Mouse (Mus musculus) adrenal gland, adult 18-20 months (tissue): ENCODE measurements around the gene Efcc1. TPM values are rescaled to one million over a fixed set of nuclear protein-coding genes. Genes with fewer than 3 reads are reported as not detected.

Experiments used
- DNase-seq, 2 experiments: peaks; one replicate each; pipeline ENCODE4 v3.0.0; 2021 to 2022; ENCODE audit warnings: low spot score in 2 of 2
- long read RNA-seq, 2 experiments: library from polyadenylated mRNA; stranded (forward); transcript quantifications; one replicate each; pipeline ENCODE4 v2.0.0; 2021
- total RNA-seq, 2 experiments: library from RNA; stranded (reverse); gene quantifications; 1 replicate in 1 of 2; 2 replicates in 1 of 2; pipeline ENCODE4 v1.2.3; 2021

The Efcc1 gene
- total RNA-seq = under 1 TPM; 0.27 to 0.51 TPM
- long read RNA-seq, experiment 1 = 0 reads
- long read RNA-seq, experiment 2, partial matches to known transcripts = 0 of 3 reads
- long read RNA-seq, experiment 2, other reads (novel, unspliced or antisense) = 0 of 3 reads

- DNase-seq = peak; percentile 17 to 29
Measured at GRCm38 (mm10) chr6:87730591-87731462, at the start of gene Efcc1. Efcc1 (plus strand) TSS chr6:87730869.

DNA sequence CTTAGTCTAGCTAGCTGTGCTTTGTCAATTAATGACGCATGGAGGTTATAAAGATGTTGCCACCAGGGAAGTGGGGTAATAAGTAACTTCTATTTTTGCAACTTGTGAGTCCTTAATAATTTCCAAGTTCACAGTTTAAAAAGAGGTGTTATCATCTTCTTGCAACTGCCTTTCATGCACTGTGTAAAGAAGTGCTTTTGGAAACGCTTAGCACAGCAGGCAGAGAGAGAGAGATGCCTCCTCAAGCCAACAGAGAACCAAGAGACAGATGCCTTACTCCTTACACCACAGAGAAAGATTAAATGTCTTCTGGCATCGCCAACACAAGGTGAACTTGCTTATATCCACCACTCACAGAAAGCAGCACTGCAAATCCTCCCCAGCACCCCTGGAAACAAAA is 34.7 kb upstream of the Efcc1 start:
- DNase-seq = no peak

DNA sequence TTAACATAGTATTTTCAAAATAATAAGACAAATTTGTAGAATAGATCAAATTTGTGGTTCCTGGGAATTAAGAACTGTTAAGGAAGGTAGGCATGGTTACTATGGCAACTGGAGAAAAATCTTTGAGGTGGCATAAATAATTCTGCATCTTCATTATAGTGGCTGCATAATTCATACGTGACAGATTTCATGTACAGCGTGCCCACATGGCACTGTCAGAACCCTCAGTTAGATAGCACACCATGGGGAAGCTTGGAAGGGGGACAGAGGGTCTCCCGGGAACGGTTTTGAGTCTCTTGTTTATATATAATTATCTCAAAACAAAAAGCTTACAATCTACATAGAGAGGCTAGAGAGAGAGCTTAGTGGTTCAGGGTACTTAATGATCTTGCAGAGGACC is 34.1 kb upstream of the Efcc1 start:
- DNase-seq = no peak

GRCm38 (mm10) chr6:87706246-87706645 is 24.4 kb upstream of the Efcc1 start:
- DNase-seq = no peak

GRCm38 (mm10) chr6:87712311-87712710 is 18.4 kb upstream of the Efcc1 start:
- DNase-seq = no peak

GRCm38 (mm10) chr6:87714091-87714490 is 16.6 kb upstream of the Efcc1 start:
- DNase-seq = no peak

GRCm38 (mm10) chr6:87722631-87723030 is 8.0 kb upstream of the Efcc1 start:
- DNase-seq = no peak

DNA sequence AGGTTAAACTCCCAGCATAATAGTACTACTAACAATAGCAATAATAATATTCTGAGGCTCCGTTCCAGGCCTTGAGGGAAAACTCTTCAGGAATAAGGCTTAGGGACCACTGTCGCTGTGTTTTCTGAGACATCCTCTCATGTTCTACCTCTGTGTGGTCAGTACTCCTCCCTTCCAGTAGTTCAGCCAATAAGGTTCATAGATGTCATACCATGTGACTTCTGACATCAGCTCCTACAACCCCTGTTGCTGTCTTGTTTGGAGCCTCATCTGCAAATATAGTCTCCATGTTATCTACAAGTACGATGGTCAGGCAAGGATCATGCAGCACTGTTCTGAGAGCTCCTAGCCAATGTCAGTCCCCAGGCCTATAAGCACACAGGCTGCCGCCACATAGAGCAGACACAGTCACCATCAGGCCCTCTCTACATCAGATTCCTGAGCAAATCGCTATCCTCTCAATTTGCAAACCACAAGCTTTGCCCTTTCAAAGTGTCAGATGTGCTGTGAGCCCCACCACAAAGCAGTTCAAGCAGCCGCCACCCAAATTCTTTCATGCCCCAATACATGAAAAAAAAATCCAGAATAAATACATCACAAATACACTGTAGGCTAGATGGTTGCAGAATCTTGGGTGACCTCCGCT is 5.3 kb upstream of the Efcc1 start:
- no peak for DNase-seq

DNA sequence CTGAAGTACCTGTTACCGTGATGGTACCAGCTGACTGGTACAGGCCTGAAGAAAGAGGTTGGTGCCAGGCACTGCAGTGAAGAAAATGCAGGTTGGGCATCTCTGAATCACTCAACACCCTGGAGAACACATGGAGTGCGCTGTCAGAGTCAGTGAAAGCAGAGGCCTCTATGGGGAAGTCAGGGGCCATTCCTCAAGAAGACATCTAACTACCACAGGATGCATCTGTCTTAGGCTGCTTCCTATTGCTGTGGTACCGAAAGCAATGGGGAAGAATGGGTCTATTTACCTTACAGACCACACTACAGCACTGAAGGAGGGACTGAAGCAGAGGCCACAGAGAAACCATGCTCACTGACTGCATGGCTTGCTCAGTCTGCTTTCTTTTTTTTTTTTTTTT is 2.6 kb upstream of the Efcc1 start:
- no peak for DNase-seq

- no peak for DNase-seq
Measured at GRCm38 (mm10) chr6:87730141-87730540, 528 bp upstream of the Efcc1 start.

GRCm38 (mm10) chr6:87731463-87732095 is 910 bp downstream of the Efcc1 start:
- no peak for DNase-seq

- DNase-seq = no peak
Measured at GRCm38 (mm10) chr6:87732151-87733011, 1.7 kb downstream of the Efcc1 start.

DNA sequence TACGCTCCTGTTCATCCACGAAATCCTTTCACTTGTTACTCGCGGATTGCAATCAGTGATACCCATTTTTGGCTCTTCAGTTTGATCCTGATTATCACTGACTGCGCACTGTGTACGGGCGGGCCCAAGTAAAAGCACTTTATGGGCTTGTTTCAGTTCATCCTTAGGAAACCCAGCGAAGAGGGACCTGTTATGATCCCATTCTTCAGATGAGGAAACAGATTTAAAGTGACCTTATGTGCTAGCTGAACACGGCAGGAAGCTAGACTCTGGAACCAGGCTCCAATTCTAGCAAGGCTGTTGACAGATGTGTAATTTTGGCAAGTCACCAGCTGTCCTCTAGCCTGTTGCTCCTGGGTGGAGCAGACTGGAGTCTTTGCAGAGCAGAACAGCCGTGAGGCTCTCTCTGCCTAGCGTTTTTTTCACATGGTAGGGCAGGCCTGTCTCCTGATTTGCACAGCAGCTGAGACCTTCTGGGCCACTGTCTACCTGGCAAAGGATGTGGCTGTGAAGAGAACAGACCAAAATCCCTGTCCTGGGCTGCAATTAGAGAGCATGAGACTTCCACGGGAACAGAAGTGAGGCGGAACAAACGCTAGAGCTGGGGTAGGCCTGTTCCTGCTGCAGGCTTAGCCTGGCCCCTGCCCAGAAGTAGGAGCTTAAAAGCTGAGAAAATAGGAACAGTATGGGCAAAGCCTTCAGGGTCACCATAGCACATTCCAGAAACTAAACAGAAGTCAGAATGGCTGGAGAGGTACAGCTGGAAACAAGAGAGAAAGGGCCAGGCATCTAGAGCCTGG is 2.7 kb downstream of the Efcc1 start:
- DNase-seq = no peak

GRCm38 (mm10) chr6:87734136-87734535 is 3.5 kb downstream of the Efcc1 start:
- no peak for DNase-seq

- no peak for DNase-seq
Measured at GRCm38 (mm10) chr6:87736923-87737322, 6.3 kb downstream of the Efcc1 start.

GRCm38 (mm10) chr6:87737921-87738626 is 7.4 kb downstream of the Efcc1 start:
- DNase-seq = no peak

- DNase-seq = no peak
Measured at GRCm38 (mm10) chr6:87739898-87740297, 9.2 kb downstream of the Efcc1 start.

- no peak for DNase-seq
Measured at GRCm38 (mm10) chr6:87740496-87740895, 9.8 kb downstream of the Efcc1 start.

DNA sequence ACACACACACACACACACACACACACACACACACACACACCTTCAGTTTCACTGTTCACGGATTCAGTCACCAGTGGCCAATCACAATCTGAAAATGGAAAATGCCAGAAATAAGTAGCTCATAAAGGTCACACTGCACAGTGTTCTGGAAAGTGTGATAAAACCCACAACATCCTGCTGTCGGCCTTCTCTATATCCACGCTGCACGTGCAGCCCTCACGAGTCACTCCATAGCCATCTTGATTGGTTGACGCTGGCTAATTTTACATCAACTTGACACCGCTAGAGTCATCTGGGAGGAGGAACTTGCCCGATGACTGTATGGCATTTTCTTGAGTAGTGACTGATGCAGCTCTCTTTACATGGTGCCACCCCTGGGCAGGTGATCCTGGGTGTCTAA is 11.3 kb downstream of the Efcc1 start:
- DNase-seq = no peak
